Mouse (Mus musculus): ENCODE measurements around the gene Gm14744. TPM values are rescaled to one million over a fixed set of nuclear protein-coding genes. Genes with fewer than 3 reads are reported as not detected.
"Not testable (repeated sequence)": the region's sequence is repeated elsewhere in the genome, so short reads cannot be mapped to it uniquely, and the experiment has no call there.

Gm14744 gene
- total RNA-seq (2021): not detected

GRCm38 (mm10) chrX:77864458-77864857 is at the start of gene Gm14744:
Gene Gm14744 (plus strand): TSS chrX:77864758.
- intact Hi-C loops (cut with DNase I); DNase-seq (ENCODE audit: extremely low spot score in 1 of 2, low spot score in 2 of 2): not testable (repeated sequence)

- intact Hi-C loops (cut with DNase I): no loop called here
- DNase-seq (ENCODE audit: extremely low spot score in 1 of 2, low spot score in 2 of 2): no peak
Observed at GRCm38 (mm10) chrX:77853523-77853922, 11.0 kb upstream of the Gm14744 start, which contains the start of gene Pbsn. Gene Pbsn (minus strand): TSS chrX:77853623.

DNA sequence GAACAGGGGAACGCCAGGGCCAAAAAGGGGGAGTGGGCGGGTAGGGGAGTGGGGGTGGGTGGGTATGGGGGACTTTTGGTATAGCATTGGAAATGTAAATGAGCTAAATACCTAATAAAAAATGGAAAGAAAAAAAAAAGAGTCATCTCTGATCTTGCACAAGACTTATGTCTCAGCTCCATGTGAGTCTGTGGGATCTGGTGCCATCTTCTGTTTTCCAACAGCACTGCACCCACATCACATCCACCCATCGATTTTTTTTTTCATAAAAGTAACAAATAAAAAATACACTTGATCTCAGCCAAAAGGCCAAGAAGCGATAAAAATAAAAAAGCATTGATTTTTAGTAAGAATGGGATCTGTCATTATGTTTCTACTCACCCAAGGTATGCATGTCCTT is 15.5 kb downstream of the Gm14744 start:
- intact Hi-C loops (cut with DNase I); DNase-seq (ENCODE audit: extremely low spot score in 1 of 2, low spot score in 2 of 2): not testable (repeated sequence)

Other genes with a start within 250 kb of the Gm14744 start
- gene Prkx, start 68.5 kb upstream of the Gm14744 start, total RNA-seq (2021): 10 to 100 TPM; 11.6 to 12.1 TPM
- gene Pbsn, start 11.1 kb upstream of the Gm14744 start, total RNA-seq (2021): not detected
- not detected for gene 5430402E10Rik, start 60.3 kb downstream of the Gm14744 start, total RNA-seq (2021)
- gene Obp1a, start 226.6 kb downstream of the Gm14744 start, total RNA-seq (2021): not detected